Mouse (Mus musculus) embryonic facial prominence, embryonic 13.5 days (tissue): ENCODE results near the gene Pus7. TPM values are rescaled to one million over a fixed set of nuclear protein-coding genes. Genes with fewer than 3 reads are reported as not detected.
"Not testable (repeated sequence)": the region's sequence is repeated elsewhere in the genome, so short reads cannot be mapped to it uniquely, and the experiment has no call there.

Experiments used
- ATAC-seq: fragments of 200-750 bp; cut with Nextera tagmentation; 2 replicates; pipeline ENCODE4 v1.8.0; 2017; ENCODE audit warnings: low read depth; ENCODE audit not compliant: insufficient number of reproducible peaks, insufficient read depth, low FRiP score, low TSS enrichment
- H3K27ac ChIP-seq: fragments of 300-500 bp; sonication (generic); 2 replicates; pipeline ENCODE4 v1.5.1; 2015; ENCODE audit warnings: moderate library complexity, mild to moderate bottlenecking, inconsistent platforms
- H3K27me3 ChIP-seq: fragments of 300-500 bp; sonication (generic); 2 replicates; pipeline ENCODE4 v1.6.1; 2015; ENCODE audit warnings: mild to moderate bottlenecking, inconsistent platforms
- H3K36me3 ChIP-seq: fragments of 300-500 bp; sonication (generic); 2 replicates; pipeline ENCODE4 v1.6.1; 2015; ENCODE audit warnings: mild to moderate bottlenecking, inconsistent platforms
- H3K4me1 ChIP-seq: fragments of 300-500 bp; sonication (generic); 2 replicates; pipeline ENCODE4 v1.6.1; 2015; ENCODE audit warnings: inconsistent platforms
- H3K4me2 ChIP-seq: fragments of 300-500 bp; sonication (generic); 2 replicates; pipeline ENCODE4 v1.6.1; 2015; ENCODE audit warnings: moderate library complexity, mild to moderate bottlenecking, inconsistent platforms
- H3K4me3 ChIP-seq: fragments of 300-500 bp; sonication (generic); 2 replicates; pipeline ENCODE4 v1.5.1; 2015; ENCODE audit warnings: mild to moderate bottlenecking, inconsistent platforms
- H3K9ac ChIP-seq: fragments of 300-500 bp; sonication (generic); 2 replicates; pipeline ENCODE4 v1.6.1; 2015; ENCODE audit warnings: mild to moderate bottlenecking, inconsistent platforms
- H3K9me3 ChIP-seq: fragments of 300-500 bp; sonication (generic); 2 replicates; pipeline ENCODE4 v1.6.1; 2016; ENCODE audit warnings: inconsistent platforms
- WGBS: fragments of 180-500 bp; shearing (Covaris S2); methylation state at CpG from one replicate; pipeline ENCODE4 v1.1.7; 2015; ENCODE audit warnings: mixed read lengths; 5-methylcytosine and 5-hydroxymethylcytosine counted together
- polyA plus RNA-seq: library from polyadenylated mRNA; unstranded; fragments of >200 nt; fragmentation: Nextera tagmentation; extraction: Ambion mirVana; gene quantifications from 2 replicates; pipeline ENCODE4 v1.2.1, GENCODE M21; 2015

Pus7 gene
- polyA plus RNA-seq, 1 experiment from 2014 or later, result 35.2 TPM

GRCm38 (mm10) chr5:23709661-23710060 is 73.8 kb downstream of the Pus7 start:
- WGBS, result 95% methylated on average over 1 of the region's 1 CpGs
- Histone ChIP-seq H3K4me3 (no peak overlapping the region), H3K4me2 (no peak overlapping the region), H3K36me3 (peaks cover 56% of the 10 kb centered on the region), H3K4me1 (no peaks in the 10 kb centered on the region), H3K27me3 (no peaks in the 10 kb centered on the region), H3K9me3 (peaks cover 38% of the 10 kb centered on the region), H3K9ac (no peak overlapping the region), H3K27ac (no peak overlapping the region)
- no peak for ATAC-seq

GRCm38 (mm10) chr5:23706601-23707597 is 76.6 kb downstream of the Pus7 start:
- H3K27ac ChIP-seq, H3K9ac ChIP-seq, H3K4me1 ChIP-seq, H3K27me3 ChIP-seq, H3K4me2 ChIP-seq, H3K4me3 ChIP-seq, ATAC-seq: not testable (repeated sequence)
- WGBS, result 98% methylated on average over 34 of the region's 34 CpGs
- Histone ChIP-seq H3K9me3 (peaks cover 58% of the 10 kb centered on the region), H3K36me3 (peaks cover 82% of the 10 kb centered on the region)

GRCm38 (mm10) chr5:23697457-23697856 is 86.1 kb downstream of the Pus7 start:
- ATAC-seq, result no peak
- no peak overlapping the region for H3K4me2 ChIP-seq
- H3K4me1 ChIP-seq, result no peaks in the 10 kb centered on the region
- peaks cover 50% of the 10 kb centered on the region for H3K36me3 ChIP-seq
- no peaks in the 10 kb centered on the region for H3K27me3 ChIP-seq
- no peak overlapping the region for H3K4me3 ChIP-seq
- peaks cover 36% of the 10 kb centered on the region for H3K9me3 ChIP-seq
- H3K27ac ChIP-seq, result no peak overlapping the region
- 93% methylated on average over 1 of the region's 1 CpGs for WGBS
- H3K9ac ChIP-seq, result no peak overlapping the region

Other genes with a start within 250 kb of the Pus7 start
- 64.8 and 67.0 TPM in 2 replicates for gene Srpk2, start 99.1 kb downstream of the Pus7 start, polyA plus RNA-seq
- 48.3 and 48.4 TPM in 2 replicates for gene Rint1, start 4.0 kb upstream of the Pus7 start, polyA plus RNA-seq
- gene Tomm7, start 60.5 kb upstream of the Pus7 start, polyA plus RNA-seq, result 111 and 123 TPM in 2 replicates
- gene Fam126a, start 247.0 kb upstream of the Pus7 start, polyA plus RNA-seq, result 27.1 and 30.0 TPM in 2 replicates